Mouse (Mus musculus) adrenal gland, adult 8-10 months (tissue): ENCODE data around the gene F2r. TPM values are rescaled to one million over a fixed set of nuclear protein-coding genes. Genes with fewer than 3 reads are reported as not detected.

Source experiments
- DNase-seq: peaks from one replicate; pipeline ENCODE4 v3.0.0; 2022
- total RNA-seq, 4 experiments: library from RNA; stranded (reverse); gene quantifications; 2 replicates each; pipeline ENCODE4 v1.2.4; 2022

F2r gene
- total RNA-seq, 4 experiments from 2014 or later = 116 to 170 (median 135) TPM

DNA sequence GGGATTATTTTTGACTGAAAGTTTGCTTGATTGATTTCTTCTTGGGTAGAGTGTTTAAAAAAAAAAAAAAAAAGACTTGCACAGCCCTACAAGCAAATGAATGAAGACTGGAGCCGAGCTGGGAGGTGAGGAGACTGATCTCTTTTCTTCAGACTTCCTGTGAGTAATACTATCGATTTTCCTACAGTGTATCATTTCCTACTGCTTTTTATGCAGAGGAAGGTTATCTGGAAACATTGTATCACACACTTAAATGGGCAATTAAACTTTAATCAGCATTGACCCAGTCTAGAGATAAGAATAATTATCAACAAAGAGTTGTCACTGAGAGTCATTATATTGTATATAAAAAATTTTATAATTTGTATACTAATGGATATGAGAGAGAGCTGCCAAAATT, 12.5 kb upstream of the F2r start:
- no peak for DNase-seq

DNA sequence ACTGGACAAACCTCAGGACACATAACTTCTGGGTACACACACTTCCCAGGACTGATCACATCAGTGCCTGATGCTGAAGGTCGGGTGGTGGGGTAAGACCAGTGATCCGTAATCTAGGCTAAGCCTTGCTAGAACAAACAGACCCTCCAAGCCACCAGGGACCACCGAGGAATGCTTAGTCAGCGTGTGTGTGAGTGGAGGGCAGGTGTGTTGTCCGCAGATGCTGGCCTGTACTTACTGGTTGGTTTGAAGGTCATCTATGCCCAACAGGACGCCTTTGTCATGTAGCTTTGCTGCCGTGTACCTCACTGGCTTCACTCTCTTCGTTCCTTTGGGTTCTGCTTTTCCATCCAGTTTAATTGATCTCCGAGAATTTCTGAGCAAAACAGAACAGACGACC, 11.5 kb upstream of the F2r start:
- DNase-seq = no peak

DNA sequence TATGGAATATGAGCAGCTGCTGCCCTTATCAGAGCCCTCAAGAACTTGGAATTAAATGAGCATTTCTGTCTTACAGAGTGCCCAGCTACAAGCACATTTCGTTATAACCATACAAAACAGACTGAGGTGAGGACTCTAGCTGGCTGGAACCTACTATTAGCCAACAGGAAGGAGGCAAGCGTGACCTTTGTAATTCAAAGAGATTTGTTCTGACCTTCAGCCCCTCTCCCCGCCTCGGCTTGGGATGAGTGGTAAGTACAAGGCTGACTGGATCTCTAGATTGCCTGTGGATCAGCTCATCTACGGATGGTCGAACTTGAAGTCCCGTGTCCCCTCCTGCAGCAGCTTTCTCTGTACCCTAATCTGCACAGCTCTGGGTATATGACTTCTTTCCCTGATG, 8.4 kb upstream of the F2r start:
- DNase-seq = no peak

DNA sequence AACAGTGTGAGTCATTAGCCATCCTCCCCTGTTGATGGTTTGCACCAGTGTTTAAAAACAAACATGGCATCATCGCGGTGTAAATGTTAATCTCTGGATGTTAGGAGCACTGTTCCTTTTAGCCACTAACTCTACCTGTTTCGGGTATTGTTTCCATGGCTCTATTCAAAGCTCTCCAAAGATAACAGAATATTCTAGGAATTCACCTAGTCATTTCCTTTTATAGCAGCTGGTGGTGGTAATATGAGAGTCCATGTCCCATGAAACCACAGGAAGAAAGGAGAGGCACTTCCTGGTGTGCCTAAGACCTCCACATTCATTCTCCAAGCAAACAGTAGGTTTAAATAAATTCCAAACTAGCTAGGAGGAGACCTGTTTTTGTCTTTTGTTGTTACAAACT, 4.8 kb upstream of the F2r start:
- no peak for DNase-seq

DNA sequence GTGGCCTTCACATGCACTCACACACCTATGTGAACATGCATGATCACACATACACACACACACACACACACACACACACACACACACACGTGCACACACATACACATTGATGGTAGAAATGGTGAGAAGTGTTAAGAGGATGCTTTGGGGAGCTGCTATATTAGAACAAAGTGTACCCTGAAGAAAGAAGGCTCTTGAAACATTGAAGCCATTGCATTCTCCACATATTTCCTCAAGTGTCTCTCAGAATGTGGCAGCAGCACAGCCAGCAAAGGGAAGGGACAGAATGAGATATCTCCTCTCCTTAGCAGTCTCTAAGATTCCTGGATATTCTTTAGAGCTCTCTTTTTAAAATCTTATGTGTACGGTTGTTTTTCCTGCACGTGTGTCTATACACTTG, 3.3 kb upstream of the F2r start:
- no peak for DNase-seq

DNA sequence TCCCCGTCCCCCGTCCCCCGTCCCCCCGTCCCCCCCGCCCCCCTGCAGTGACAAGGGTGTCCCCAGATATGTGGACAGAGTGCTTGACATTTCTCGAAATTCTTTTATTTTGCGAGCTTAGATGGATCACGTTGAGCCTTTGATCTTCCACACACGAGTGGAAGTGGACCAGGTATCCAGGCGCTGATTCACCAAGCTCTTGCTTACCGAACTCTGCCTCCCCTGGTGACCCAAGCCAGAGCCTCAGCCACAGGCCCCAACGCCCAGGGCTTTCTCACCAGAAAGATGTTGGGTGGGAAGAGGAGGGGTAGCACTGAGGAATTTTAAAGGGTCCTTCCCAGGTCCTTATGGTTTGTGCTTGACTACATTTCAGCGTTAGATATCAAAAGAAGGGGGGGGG, 572 bp upstream of the F2r start:
- DNase-seq = no peak

DNA sequence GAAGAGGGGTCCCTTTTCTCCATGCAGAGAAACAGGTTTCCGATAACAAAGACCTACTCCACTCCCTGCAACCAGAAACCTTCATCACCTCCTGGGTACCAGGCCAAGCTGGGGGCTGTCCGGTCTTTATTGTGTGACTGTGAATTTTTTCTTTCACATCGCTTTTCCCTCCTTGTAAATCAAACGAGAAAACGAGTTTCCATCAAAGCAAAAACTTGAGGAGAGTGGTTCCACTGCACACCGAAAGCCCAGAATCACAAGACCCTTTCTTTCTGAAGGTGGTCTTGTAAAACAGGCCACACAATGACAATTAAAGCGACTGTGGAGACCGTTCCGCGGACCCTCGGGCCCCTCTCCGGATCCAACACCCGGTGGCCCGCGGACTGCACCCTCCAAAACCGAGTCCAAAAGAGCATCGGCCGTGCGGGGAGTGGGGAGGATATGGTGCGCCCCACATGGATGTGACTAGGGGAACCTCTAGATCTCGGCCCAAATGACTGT, 566 bp downstream of the F2r start:
- DNase-seq = no peak

DNA sequence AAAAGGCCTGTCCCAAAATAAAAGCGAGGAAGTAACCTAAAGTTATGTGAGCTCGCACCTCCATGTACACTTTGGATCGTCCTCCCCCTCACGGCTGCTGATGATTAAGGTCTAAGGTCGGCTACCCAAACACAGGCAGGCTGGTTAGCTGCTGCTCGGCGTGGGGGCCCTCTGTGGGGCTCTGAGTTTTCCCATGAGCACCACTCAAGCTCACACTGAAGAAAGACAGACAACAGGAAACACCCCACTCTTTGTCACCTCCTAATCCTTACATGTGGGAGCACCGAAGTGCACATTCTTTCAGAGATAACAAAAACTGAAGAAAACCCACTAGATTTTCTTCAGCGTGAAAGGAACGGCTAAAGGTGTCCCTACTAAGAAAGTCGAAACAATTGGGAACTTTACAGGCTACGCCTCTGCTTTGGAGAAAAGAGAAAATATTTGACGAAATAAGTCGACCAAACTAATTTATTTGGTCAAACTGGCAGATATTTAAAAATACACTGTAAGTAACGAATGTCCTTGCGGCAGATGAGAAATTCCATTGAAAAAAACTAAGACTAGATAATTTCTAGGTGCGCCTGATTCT, 1.1 kb downstream of the F2r start:
- DNase-seq = no peak

DNA sequence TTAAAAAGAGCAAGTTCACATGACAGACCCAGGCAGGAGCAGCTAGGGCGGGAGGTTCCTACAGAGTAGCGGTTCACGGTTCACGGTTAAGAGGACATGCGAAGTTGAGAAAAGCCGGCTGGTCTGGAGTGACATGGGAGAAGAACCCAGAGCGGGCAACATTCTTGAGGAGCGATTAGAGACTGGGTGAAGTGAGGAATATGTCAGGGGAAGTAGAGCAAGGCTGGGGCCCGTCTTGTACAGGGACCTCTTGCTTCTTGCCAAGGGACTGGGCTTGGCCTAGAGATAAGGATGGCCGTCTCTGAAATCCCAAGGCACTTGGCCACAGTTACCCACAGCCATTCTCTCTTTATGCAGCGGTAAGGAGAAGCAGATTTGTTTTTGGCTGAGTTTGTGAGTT, 1.8 kb downstream of the F2r start:
- no peak for DNase-seq

DNA sequence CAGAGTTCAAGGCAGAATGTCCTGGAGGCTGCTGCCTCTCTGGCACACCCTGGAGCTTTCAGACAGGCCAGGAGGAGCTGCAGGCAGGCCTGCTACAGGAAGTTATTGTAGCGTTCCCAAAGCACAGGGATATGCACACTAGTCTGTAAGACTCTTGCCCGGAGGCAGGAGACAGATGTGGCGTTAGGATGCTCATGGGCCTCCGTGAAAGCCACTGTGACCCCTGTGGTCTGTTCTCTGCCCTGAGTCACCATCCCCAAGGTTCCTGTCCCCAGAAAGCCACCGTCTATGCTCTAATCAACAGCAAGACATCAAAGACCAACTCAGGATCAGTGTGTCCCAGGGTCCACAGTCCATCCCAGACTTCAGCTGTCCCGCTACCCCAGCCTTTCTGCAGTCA, 3.5 kb downstream of the F2r start:
- no peak for DNase-seq

DNA sequence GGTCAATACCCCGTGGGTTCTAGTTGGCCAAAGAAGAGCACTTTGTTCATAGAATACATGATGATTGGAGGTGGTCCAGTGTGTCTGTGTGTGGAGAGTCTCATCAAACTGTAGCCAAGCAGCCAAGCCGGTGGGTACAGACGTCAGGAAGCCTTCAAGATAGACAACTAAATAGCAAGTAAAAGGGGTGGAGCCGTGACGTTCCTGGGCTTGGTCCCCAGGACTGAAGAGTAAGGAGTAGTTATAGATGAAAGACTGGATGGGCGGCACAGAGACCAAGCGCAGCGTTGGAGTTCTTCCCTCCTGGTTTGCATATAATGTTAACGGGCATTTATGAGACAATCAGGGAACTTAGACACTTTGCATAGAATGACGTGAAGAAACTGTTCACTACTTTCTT, 6.0 kb downstream of the F2r start:
- DNase-seq = no peak

DNA sequence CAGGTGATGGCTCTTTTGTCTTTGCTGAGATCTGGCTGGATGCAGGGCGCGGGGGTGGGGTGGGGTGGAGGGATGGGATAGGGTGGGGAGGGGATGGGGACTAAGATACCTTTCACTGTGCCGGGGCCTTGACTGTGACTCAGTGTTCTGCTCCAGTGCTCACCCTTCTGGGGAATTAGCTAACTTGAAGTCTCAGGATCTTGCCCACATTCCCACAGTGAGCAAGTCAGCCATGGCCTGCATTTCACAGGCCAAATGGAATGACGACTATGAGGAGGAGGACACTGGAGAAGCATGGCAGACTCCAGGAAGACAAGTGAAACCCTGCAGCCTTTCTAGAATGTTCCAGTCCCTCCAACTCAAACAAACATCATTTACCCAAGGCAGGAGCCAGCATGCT, 6.5 kb downstream of the F2r start:
- no peak for DNase-seq

DNA sequence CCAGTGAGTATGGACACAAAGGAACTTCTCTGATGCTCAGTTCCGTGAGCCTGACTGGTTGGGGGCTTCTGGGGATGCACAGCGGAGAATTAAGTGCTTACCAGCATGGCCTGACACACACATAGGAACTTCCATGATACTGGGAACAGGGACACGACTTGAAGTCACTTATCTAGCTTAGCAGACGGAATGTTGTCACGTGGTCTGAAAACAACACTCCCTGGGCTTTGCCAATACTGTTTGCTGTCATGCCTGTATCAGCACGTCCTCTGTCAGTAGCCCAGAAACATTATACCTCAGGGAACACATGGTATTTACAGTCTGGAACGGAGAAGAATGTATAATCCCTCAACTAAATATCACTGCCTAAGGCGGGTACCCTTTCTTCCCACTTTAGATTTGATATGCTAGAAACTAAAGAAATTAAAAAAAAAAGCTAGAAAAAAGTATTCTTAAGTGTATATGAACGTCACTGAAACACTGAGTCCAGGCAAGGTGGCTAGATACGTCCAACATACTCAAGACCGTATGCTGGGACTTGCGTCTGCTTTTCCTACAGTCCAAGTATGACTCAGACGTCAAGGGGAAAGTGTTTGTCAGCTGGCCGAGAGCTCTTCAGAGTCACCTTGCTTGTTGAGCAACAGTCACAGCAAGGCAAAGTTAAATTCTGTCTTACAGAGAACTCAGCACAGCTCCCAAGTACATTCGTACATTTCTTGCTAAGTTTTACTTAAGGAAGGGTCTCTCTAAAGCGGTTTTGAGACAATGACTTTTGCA, 7.3 kb downstream of the F2r start:
- DNase-seq = peak; percentile 50

DNA sequence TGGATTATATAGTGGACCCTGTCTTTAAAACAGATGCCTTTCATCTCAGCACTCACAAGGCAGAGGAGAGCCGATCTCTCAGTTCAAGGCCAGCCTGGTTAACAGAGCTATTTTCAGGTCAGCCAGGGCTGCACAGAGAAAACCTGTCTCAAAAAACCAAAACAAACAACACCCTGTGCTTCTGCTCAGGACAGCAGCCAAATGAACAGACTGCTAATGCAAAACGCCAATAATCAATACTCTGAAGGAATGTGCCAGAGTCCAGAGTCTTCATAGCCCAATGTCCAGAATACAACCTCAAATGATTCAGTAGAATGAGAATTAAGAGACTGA, 9.2 kb downstream of the F2r start:
- no peak for DNase-seq

DNA sequence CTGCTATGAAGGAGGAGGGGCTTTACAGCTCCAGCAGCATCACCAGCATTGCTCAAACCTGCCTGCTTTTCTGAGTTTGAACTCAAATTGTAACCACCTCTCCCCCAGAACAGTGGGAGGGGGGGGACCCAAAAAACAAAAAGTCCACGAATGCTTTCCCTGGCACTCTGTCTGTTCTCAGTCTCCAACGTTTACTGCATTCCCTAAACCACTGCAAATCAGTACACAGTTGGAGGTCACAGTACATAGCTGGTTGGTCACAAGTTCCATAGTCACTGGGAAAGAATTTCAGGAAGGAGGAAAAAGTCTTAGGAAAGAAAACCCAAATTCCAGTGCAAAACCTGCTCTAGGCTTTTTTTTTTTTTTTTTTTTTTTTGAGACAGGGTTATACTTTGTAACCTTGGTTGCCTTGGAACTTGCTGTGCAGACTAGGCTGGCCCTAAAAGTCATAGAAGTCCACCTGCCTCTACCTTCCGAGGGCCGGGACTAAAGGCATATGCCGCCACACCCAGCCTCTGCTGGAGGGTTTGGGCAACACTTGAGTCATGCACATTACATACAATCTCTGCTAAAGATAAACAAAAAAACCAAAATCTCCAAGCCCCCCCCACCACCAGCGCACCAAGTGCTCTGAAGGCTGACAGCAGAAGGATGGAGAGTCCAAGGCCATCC, 9.7 kb downstream of the F2r start:
- no peak for DNase-seq

DNA sequence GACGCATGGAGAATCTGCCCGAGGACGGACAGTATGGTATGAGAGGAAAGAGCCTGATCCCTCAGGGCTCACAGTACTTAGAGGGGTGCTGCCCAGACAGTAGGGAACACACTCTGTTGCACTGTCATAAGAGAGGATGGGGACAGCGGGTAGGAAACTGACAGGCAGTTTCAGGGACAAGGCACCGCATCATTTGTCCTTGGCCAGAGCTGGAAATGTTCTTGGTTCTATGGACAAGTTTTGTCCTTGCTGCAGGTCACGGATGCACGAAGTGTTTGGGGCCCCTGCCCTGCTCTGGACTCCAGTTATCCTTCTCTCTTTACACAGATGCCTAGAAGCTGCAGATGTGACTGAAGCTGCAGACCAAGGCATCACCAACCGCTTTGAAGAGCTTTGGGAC, 11.3 kb downstream of the F2r start:
- DNase-seq = peak; percentile 58

DNA sequence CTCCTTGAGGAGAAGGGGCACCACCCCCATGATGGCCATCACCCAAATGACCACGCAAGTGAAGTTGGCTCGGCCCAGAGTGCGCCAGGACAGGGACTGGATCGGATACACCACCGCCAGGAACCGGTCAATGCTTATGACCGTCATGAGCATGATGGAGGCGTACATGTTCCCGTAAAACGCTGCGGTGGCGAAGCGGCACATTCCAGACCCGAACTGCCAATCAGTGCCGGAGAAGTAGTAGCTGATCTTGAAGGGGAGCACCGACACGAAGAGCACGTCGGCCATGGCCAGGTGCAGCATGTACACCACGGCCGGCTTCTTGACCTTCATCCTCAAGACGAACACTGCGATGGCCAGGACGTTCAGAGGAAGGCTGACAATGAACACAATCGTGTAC, 14.0 kb downstream of the F2r start:
- no peak for DNase-seq

DNA sequence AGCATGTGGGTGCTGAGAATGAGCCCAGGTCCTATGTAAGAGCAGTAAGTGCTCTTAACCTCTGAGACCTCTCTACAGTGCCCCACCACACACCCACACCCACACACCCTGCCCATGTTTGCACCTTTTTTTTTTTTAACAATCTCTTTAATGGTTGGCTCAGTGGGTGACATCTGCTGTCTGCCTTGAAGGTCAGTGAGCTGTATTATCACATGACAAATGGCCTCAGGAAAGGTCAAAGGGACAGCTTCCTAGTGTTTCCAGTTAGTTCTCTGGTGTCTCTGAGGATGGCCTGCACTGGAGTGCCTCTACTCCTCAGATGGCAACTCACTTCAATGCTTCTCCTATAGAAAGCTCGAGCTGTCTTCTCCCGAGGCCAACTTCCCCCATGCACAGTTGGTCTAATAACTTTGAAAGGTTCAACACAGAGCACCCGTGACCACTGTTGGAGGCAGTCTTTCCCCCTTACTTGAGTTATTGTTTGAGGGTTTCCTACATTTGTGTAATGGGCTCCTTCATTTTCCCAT, 18.4 kb downstream of the F2r start:
- no peak for DNase-seq

DNA sequence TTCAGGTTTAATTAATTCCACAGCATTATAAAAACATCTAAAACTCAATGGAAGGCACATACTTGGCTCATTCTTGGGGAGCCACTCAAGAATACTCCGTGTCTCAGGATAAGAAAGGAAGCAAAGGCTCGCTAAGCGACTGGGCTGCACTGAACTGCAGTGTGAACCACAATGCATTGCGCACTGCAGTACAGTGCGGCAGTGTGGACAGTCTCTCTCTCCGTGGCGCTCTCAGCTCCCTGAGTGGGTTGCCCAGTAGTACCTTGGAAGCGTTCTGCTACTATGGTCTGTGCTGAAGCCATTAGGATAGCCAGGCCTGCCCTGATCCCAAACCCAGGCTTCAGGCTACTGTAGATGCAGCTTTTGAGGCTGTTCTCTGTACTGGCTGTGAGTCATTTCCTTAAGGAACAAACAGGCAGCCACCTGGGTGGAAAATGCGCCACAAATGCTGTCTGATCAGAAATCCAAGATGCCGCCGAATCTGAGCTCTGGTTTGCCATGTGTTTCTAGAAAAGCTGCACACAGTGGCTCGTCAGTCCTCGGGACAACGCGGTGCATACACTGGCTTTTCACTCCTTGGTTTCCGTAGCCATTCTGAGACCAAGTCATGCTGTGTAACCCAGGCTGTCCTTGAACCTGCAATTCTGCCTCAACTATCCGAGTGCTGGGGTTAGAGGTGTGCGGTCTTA, 19.9 kb downstream of the F2r start:
- no peak for DNase-seq

DNA sequence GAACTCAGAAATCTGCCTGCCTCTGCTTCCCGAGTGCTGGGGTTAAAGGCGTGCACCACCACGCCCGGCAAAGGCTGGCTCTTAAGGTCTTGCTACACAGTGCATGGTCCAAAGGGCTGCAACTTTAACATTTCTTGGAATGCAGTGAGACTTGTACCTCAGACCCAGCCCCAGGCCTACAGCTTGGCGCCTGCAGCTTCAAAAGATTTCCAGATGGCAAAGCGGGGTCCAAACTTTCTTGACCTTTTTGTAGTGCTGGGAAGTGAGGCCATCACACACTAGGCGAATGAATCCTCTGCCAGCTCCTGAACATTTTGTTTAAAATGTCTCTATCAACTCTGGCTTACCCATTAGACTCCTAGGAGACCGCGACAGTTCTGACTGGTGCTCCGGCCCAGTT, 20.7 kb downstream of the F2r start:
- no peak for DNase-seq

DNA sequence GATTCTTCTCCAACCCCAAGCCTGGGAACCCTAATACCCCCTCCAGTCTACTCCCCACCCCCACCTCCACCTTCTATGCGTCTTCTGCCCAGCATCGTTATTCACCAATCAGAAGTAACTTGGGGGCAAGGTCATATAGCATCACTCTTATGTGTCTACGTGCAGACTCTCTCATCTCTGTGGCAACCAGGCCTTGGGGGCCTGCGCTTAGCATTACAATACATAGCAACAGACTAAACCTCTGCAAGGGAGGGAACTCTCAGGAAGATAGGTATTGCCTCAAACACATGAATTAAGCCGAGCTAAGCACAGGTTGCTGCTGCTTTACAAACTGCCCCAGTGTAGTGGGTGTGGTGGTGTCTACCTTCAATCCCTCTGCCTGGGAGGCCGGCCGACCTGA, 21.6 kb downstream of the F2r start:
- no peak for DNase-seq

DNA sequence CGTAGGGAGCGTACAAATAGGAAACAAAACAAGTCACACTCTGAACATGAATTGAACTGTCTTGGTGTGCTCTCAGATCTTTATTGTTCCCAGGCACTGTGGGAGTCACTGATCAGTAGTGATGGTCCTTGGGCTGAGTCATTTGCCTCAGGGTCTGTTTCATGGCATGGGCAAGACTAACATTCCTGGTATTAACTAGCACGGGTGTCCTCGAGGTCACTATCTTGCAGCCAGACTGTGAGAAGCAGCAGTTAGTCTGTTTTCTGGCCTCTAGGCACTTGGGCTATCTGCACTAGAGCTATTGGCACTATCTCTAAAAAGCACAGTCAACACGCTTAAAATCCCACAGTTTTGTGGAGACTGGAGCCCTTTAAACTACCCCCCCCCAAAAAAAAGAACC, 22.4 kb downstream of the F2r start:
- no peak for DNase-seq

DNA sequence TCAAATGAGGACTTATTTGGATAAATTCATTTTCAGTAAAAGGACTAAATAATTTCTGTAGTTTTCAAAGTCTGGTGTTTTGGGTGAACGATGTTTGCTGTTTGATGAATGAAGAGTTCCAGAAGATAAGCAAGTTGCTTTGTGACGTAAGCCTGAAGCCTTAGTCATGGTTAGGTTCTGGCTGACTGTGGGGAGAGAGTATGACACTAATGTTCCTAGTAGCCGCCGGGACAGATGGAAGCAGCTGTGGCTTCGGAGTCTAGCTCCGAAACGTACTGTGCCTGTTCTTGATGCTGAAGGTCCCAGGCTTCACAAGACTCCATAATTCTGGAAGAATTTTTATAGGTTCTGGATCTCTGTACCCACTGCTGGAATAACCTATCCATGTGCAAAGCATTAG, 22.9 kb downstream of the F2r start:
- DNase-seq = no peak
